Mouse (Mus musculus): ENCODE results near the gene Hras.

GRCm38 (mm10) chr7:141228279-141229067 lies 34.7 kb upstream of the Hras start, which contains the start of gene Phrf1:
- TF ChIP-seq CTCF (IDR thresholded peaks at IDR 0.05; ENCODE audit: control insufficient read depth, insufficient read depth, insufficient read length) (peak; percentile 88), USF1 (IDR thresholded peaks at IDR 0.05; ENCODE audit: low read depth) (no peak)
